In genomic region chr7:136934336-136934735, GRCm38 (mm10) we compare ENCODE assay signal across 13 mouse cellular contexts.
"Had no signal": no experiment of that assay in that cellular context is flagged by ENCODE, and none has a peak within 500 bp of the region (broad histone marks: within the 10 kb centered on the region; RNA-seq: fewer than 3 reads in every experiment).

No protein-coding gene starts in this region.

- H3K9me3 ChIP-seq: liver, embryonic 13.5 days had no signal

- DNase-seq: layer of hippocampus, postnatal 36 days; liver, embryonic 13.5 days; lung, adult 2 months; lung, postnatal 14 days; lung, postnatal 4 days; midbrain, embryonic 14.5 days; right cerebral cortex, adult 18-20 months; right cerebral cortex, postnatal 25 days; spleen, adult 18-20 months; thymus, adult 18-20 months; thymus, postnatal 36 days had no signal

- H3K9ac ChIP-seq: liver, embryonic 13.5 days had no signal

- H3K4me1 ChIP-seq: liver, embryonic 13.5 days had no signal

- H3K4me3 ChIP-seq: left cerebral cortex, adult 2 months; liver, embryonic 13.5 days had no signal

- H3K27me3 ChIP-seq: liver, embryonic 13.5 days had no signal

- H3K4me2 ChIP-seq: liver, embryonic 13.5 days; midbrain, embryonic 11.5 days had no signal

- H3K27ac ChIP-seq: left cerebral cortex, adult 2 months; liver, embryonic 13.5 days had no signal

- H3K36me3 ChIP-seq: liver, embryonic 13.5 days had no signal
